13 mouse cellular contexts compared by ENCODE assay signal in the genomic region with DNA sequence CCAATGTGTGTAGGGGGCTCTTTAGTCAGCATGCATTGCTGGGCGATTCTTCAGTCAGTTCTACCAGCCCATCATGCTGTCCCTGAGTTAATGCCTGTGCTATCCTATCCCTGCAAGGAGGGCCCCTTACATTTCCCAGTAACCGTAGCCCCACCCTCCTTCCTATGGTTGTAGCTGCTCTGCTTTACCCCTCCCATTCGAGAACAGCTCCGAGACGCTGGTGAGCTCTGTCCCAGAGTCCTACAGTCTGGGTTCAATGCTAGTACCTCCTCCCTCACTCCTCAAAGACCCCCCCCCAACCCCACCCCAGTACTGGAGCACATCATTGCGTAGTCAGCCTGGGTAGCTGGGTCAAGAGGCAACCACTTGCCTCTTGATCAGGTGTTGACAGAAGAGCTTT. TPM values are rescaled to one million over a fixed set of nuclear protein-coding genes. Genes with fewer than 3 reads are reported as not detected.
DNase-seq lines count a peak whose midpoint lies in the region; ATAC-seq and TF ChIP-seq lines count a peak whose summit lies in the region.
"Had no signal": no experiment of that assay in that cellular context is flagged by ENCODE, and none has a peak within 500 bp of the region (broad histone marks: within the 10 kb centered on the region; RNA-seq: fewer than 3 reads in every experiment).

No protein-coding gene starts in this region.

- 0 out of 2 replicates have a peak, but pooled peaks have one; percentile 22 for ATAC-seq in kidney, embryonic 16.5 days (ENCODE audit: low FRiP score, low TSS enrichment)
- peak; percentile 26 for ATAC-seq in forebrain, embryonic 15.5 days (replicated peaks)
- ATAC-seq in intestine, embryonic 15.5 days: 0 out of 2 replicates have a peak, but pooled peaks have one; percentile 28
- peak; percentile 35; the same call in 1 of the 2 replicates for ATAC-seq in midbrain, postnatal 0 days (ENCODE audit: low FRiP score)
- ATAC-seq: CD4-positive, CD25-positive, alpha-beta regulatory T cell, adult 4 months; inflammation-experienced regulatory T-cells, adult 6 months; liver, postnatal 0 days had no signal

- no peaks in the 10 kb centered on the region for H3K9me3 ChIP-seq in kidney, embryonic 16.5 days (ENCODE audit: low read length)
- H3K9me3 ChIP-seq in forebrain, embryonic 15.5 days: no peaks in the 10 kb centered on the region
- no peaks in the 10 kb centered on the region for H3K9me3 ChIP-seq in intestine, embryonic 15.5 days
- H3K9me3 ChIP-seq in midbrain, postnatal 0 days (ENCODE audit: low read length): no peaks in the 10 kb centered on the region

- 0 out of 2 replicates have a peak, but pooled peaks cover 3% of the 10 kb centered on the region for H3K4me1 ChIP-seq in kidney, embryonic 16.5 days (ENCODE audit: insufficient read depth, low read length)
- peaks cover 51% of the 10 kb centered on the region for H3K4me1 ChIP-seq in forebrain, embryonic 15.5 days
- 0 out of 2 replicates have a peak, but pooled peaks cover 8% of the 10 kb centered on the region for H3K4me1 ChIP-seq in intestine, embryonic 15.5 days (replicated peaks)
- peaks cover 11% of the 10 kb centered on the region for H3K4me1 ChIP-seq in midbrain, postnatal 0 days (ENCODE audit: insufficient read depth, low read length)

- no peaks in the 10 kb centered on the region for H3K36me3 ChIP-seq in kidney, embryonic 16.5 days (ENCODE audit: insufficient read depth, low read length)
- H3K36me3 ChIP-seq in forebrain, embryonic 15.5 days: no peaks in the 10 kb centered on the region
- no peaks in the 10 kb centered on the region for H3K36me3 ChIP-seq in intestine, embryonic 15.5 days
- H3K36me3 ChIP-seq in midbrain, postnatal 0 days (ENCODE audit: insufficient read depth, low read length): no peaks in the 10 kb centered on the region

- H3K27ac ChIP-seq in kidney, embryonic 16.5 days (ENCODE audit: low read length): no peak overlapping the region
- peak overlapping the region; percentile 65 for H3K27ac ChIP-seq in forebrain, embryonic 15.5 days (replicated peaks)
- H3K27ac ChIP-seq in intestine, embryonic 15.5 days: no peak overlapping the region
- no peak overlapping the region for H3K27ac ChIP-seq in midbrain, postnatal 0 days (ENCODE audit: low read depth, low read length)

- no peak for TF ChIP-seq CTCF in midbrain, postnatal 0 days (IDR thresholded peaks at IDR 0.05)

- 30% methylated on average over 6 of the region's 6 CpGs for WGBS in kidney, embryonic 16.5 days
- WGBS in forebrain, embryonic 15.5 days: 28% methylated on average over 6 of the region's 6 CpGs
- 25% methylated on average over 6 of the region's 6 CpGs for WGBS in intestine, embryonic 15.5 days
- 29% methylated on average over 6 of the region's 6 CpGs for WGBS in midbrain, postnatal 0 days

- no peak overlapping the region for H3K9ac ChIP-seq in kidney, embryonic 16.5 days (replicated peaks; ENCODE audit: low read length)
- no peak overlapping the region for H3K9ac ChIP-seq in forebrain, embryonic 15.5 days (replicated peaks)
- H3K9ac ChIP-seq in intestine, embryonic 15.5 days: no peak overlapping the region
- no peak overlapping the region for H3K9ac ChIP-seq in midbrain, postnatal 0 days (replicated peaks; ENCODE audit: low read length, poor library complexity, severe bottlenecking)
- H3K9ac ChIP-seq: liver, postnatal 0 days had no signal

- no peak for DNase-seq in kidney, postnatal 4 days
- DNase-seq in midbrain, postnatal 0 days (ENCODE audit: low spot score): no peak
- DNase-seq in cerebellum, adult 9-10 months: no peak
- no peak for DNase-seq in kidney, postnatal 14 days
- DNase-seq in layer of hippocampus, adult 11-12 months (ENCODE audit: low spot score): no peak
- DNase-seq: adrenal gland, adult 2 months; cerebellum, postnatal 36 days; liver, postnatal 0 days had no signal

- H3K27me3 ChIP-seq in kidney, embryonic 16.5 days (ENCODE audit: insufficient read depth, low read length): no peaks in the 10 kb centered on the region
- no peaks in the 10 kb centered on the region for H3K27me3 ChIP-seq in forebrain, embryonic 15.5 days
- H3K27me3 ChIP-seq in intestine, embryonic 15.5 days (replicated peaks): peaks cover 5% of the 10 kb centered on the region; the same call in 1 of the 2 replicates
- H3K27me3 ChIP-seq in midbrain, postnatal 0 days (ENCODE audit: insufficient read depth, low read length): no peaks in the 10 kb centered on the region

- H3K4me2 ChIP-seq in kidney, embryonic 16.5 days (replicated peaks; ENCODE audit: low read depth, low read length): no peak overlapping the region
- no peak overlapping the region for H3K4me2 ChIP-seq in forebrain, embryonic 15.5 days (replicated peaks)
- H3K4me2 ChIP-seq in intestine, embryonic 15.5 days (replicated peaks): no peak overlapping the region
- H3K4me2 ChIP-seq in midbrain, postnatal 0 days (ENCODE audit: low read depth, low read length, poor library complexity, severe bottlenecking): no peak overlapping the region

- H3K4me3 ChIP-seq in kidney, embryonic 16.5 days (ENCODE audit: low read length): no peak overlapping the region
- no peak overlapping the region for H3K4me3 ChIP-seq in forebrain, embryonic 15.5 days
- H3K4me3 ChIP-seq in intestine, embryonic 15.5 days (replicated peaks): no peak overlapping the region
- no peak overlapping the region for H3K4me3 ChIP-seq in midbrain, postnatal 0 days (ENCODE audit: low read depth, low read length)

RNA-seq across cellular contexts. Expression of gene Cacna2d2, which starts 35.4 kb away (rescaled TPM):
- 0.74 and 0.95 TPM in 2 replicates for polyA plus RNA-seq in kidney, embryonic 16.5 days (2015; fragmentation: Nextera tagmentation; extraction: Ambion mirVana)
- 3.9 and 4.2 TPM in 2 replicates for polyA plus RNA-seq in forebrain, embryonic 15.5 days (2015; fragmentation: Nextera tagmentation; extraction: Ambion mirVana)
- polyA plus RNA-seq in intestine, embryonic 15.5 days (2015; fragmentation: Nextera tagmentation; extraction: Ambion mirVana): 0.29 and 0.34 TPM in 2 replicates
- 138 and 191 TPM in 2 replicates for total RNA-seq in midbrain, postnatal 0 days (2014; rRNA removed)
- polyA plus RNA-seq in midbrain, postnatal 0 days (2015; fragmentation: Nextera tagmentation; extraction: Ambion mirVana): 8.4 and 9.0 TPM in 2 replicates
- polyA plus RNA-seq: liver, postnatal 0 days had no signal
